Mouse (Mus musculus) MEL (cell line): ENCODE results near the gene Men1. TPM values are rescaled to one million over a fixed set of nuclear protein-coding genes. Genes with fewer than 3 reads are reported as not detected.

Experiments
- DNase-seq: peaks from one replicate; pipeline ENCODE4 v3.0.0; 2011; ENCODE audit warnings: low read depth, low spot score
- H3K27ac ChIP-seq: 2 replicates; pipeline ENCODE4 v1.5.1; 2012; ENCODE audit warnings: low read depth, mild to moderate bottlenecking, control low read depth, low read length, moderate library complexity; ENCODE audit not compliant: control insufficient read depth
- H3K27me3 ChIP-seq, 2 experiments: fragments of 150-350 bp in 1 of 2; sonication (generic) in 1 of 2; 2 replicates each; pipeline ENCODE4 v1.6.1; 2012; ENCODE audit warnings: low read length in 2 of 2, mild to moderate bottlenecking in 2 of 2, improper control_type of control experiment in 1 of 2, moderate library complexity in 1 of 2; ENCODE audit not compliant: insufficient read depth in 2 of 2, control insufficient read depth in 1 of 2
- H3K36me3 ChIP-seq, 2 experiments: 2 replicates each; pipeline ENCODE4 v1.6.1; 2012 to 2014; ENCODE audit warnings: low read length in 2 of 2, improper control_type of control experiment in 1 of 2, inconsistent platforms in 1 of 2, mild to moderate bottlenecking in 1 of 2; ENCODE audit not compliant: insufficient read depth in 2 of 2, control insufficient read depth in 1 of 2
- H3K4me1 ChIP-seq, 2 experiments: fragments of 150-350 bp in 1 of 2; sonication (generic) in 1 of 2; 2 replicates each; pipeline ENCODE4 v1.6.1; 2012; ENCODE audit warnings: low read length in 2 of 2, improper control_type of control experiment in 1 of 2, mild to moderate bottlenecking in 1 of 2; ENCODE audit not compliant: insufficient read depth in 2 of 2, control insufficient read depth in 1 of 2
- H3K4me3 ChIP-seq, 2 experiments: fragments of 150-350 bp in 1 of 2; sonication (generic) in 1 of 2; 2 replicates each; pipeline ENCODE4 v1.5.1; 2012; ENCODE audit warnings: low read depth in 2 of 2, low read length in 2 of 2, mild to moderate bottlenecking in 2 of 2, moderate library complexity in 2 of 2, control low read depth in 1 of 2, improper control_type of control experiment in 1 of 2; ENCODE audit not compliant: control insufficient read depth in 1 of 2, insufficient read depth in 1 of 2
- H3K79me2 ChIP-seq: 2 replicates; pipeline ENCODE4 v1.6.1; 2012; ENCODE audit warnings: mild to moderate bottlenecking, low read length, moderate library complexity; ENCODE audit not compliant: control insufficient read depth, poor library complexity, insufficient read depth
- H3K9ac ChIP-seq: 2 replicates; pipeline ENCODE4 v1.6.1; 2012; ENCODE audit warnings: low read depth, mild to moderate bottlenecking, control low read depth, low read length, moderate library complexity; ENCODE audit not compliant: control insufficient read depth, poor library complexity, severe bottlenecking
- H3K9me3 ChIP-seq: fragments of 150-350 bp; sonication (generic); replicated peaks from 2 replicates; pipeline ENCODE4 v1.6.1; 2012; ENCODE audit warnings: mild to moderate bottlenecking, low read length, improper control_type of control experiment, moderate library complexity; ENCODE audit not compliant: insufficient read depth
- BHLHE40 ChIP-seq: IDR thresholded peaks from 2 replicates; pipeline ENCODE4 v1.6.1; 2012; ENCODE audit warnings: low read depth, mild to moderate bottlenecking, inconsistent platforms, low read length, improper control_type of control experiment, borderline replicate concordance
- E2F4 ChIP-seq: IDR thresholded peaks from 2 replicates; pipeline ENCODE4 v1.6.1; 2011; ENCODE audit warnings: low read depth, low read length, improper control_type of control experiment, borderline replicate concordance
- GABPA ChIP-seq: IDR thresholded peaks from 2 replicates; pipeline ENCODE4 v1.6.1; 2012; ENCODE audit warnings: low read depth, mild to moderate bottlenecking, inconsistent platforms, low read length, improper control_type of control experiment, moderate library complexity
- KAT2A ChIP-seq: conservative IDR thresholded peaks from 2 replicates; pipeline ENCODE4 v1.6.1; 2012; ENCODE audit warnings: low read depth, low read length, improper control_type of control experiment, inconsistent platforms
- MAX ChIP-seq: IDR thresholded peaks from 2 replicates; pipeline ENCODE4 v1.6.1; 2011; ENCODE audit warnings: low read length, improper control_type of control experiment
- MAZ ChIP-seq: IDR thresholded peaks from 2 replicates; pipeline ENCODE4 v1.6.1; 2012; ENCODE audit warnings: low read depth, mild to moderate bottlenecking, inconsistent platforms, low read length, improper control_type of control experiment
- NELFE ChIP-seq: IDR thresholded peaks from 2 replicates; pipeline ENCODE4 v1.6.1; 2011; ENCODE audit warnings: low read depth, low read length, improper control_type of control experiment
- NRF1 ChIP-seq: IDR thresholded peaks from 2 replicates; pipeline ENCODE4 v1.6.1; 2014; ENCODE audit warnings: low read depth, mild to moderate bottlenecking, inconsistent platforms, low read length, improper control_type of control experiment, moderate library complexity; ENCODE audit not compliant: poor library complexity, insufficient read depth, severe bottlenecking
- POLR2A ChIP-seq, 2 experiments: IDR thresholded peaks; 2 replicates each; pipeline ENCODE4 v1.6.1; 2011 to 2012; ENCODE audit warnings: low read length in 2 of 2, mild to moderate bottlenecking in 2 of 2, control low read depth in 1 of 2, improper control_type of control experiment in 1 of 2, low read depth in 1 of 2, moderate library complexity in 1 of 2; ENCODE audit not compliant: control insufficient read depth in 1 of 2, insufficient read depth in 1 of 2, poor library complexity in 1 of 2
- RCOR1 ChIP-seq: IDR thresholded peaks from 2 replicates; pipeline ENCODE4 v1.6.1; 2012; ENCODE audit warnings: low read depth, mild to moderate bottlenecking, inconsistent platforms, low read length, improper control_type of control experiment
- SIN3A ChIP-seq: IDR thresholded peaks from 2 replicates; pipeline ENCODE4 v1.6.1; 2012; ENCODE audit warnings: low read length, improper control_type of control experiment, inconsistent platforms
- TBP ChIP-seq: IDR thresholded peaks from 2 replicates; pipeline ENCODE4 v1.8.0; 2011; ENCODE audit warnings: low read depth, low read length, improper control_type of control experiment
- TCF12 ChIP-seq: IDR thresholded peaks from 2 replicates; pipeline ENCODE4 v1.6.1; 2014; ENCODE audit warnings: low read depth, mild to moderate bottlenecking, inconsistent platforms, low read length, improper control_type of control experiment, moderate library complexity
- UBTF ChIP-seq: IDR thresholded peaks from 2 replicates; pipeline ENCODE4 v1.6.1; 2012; ENCODE audit warnings: low read depth, mild to moderate bottlenecking, inconsistent platforms, low read length, improper control_type of control experiment, moderate library complexity, borderline replicate concordance; ENCODE audit not compliant: insufficient read depth
- USF1 ChIP-seq: IDR thresholded peaks from 2 replicates; pipeline ENCODE4 v1.6.1; 2014; ENCODE audit warnings: low read depth, mild to moderate bottlenecking, inconsistent platforms, low read length, improper control_type of control experiment, moderate library complexity
- USF2 ChIP-seq, 2 experiments: IDR thresholded peaks; 2 replicates each; pipeline ENCODE4 v1.6.1; 2011 to 2012; ENCODE audit warnings: improper control_type of control experiment in 2 of 2, low read length in 2 of 2, borderline replicate concordance in 1 of 2, inconsistent platforms in 1 of 2, low read depth in 1 of 2, mild to moderate bottlenecking in 1 of 2; ENCODE audit not compliant: insufficient read depth in 1 of 2
- ZKSCAN1 ChIP-seq: IDR thresholded peaks from 2 replicates; pipeline ENCODE4 v1.6.1; 2012; ENCODE audit warnings: low read depth, mild to moderate bottlenecking, inconsistent platforms, low read length, improper control_type of control experiment, moderate library complexity
- ZMIZ1 ChIP-seq: IDR thresholded peaks from 2 replicates; pipeline ENCODE4 v1.6.1; 2012; ENCODE audit warnings: low read depth, mild to moderate bottlenecking, inconsistent platforms, low read length, improper control_type of control experiment, moderate library complexity
- polyA plus RNA-seq, 2 experiments: library from polyadenylated mRNA; stranded (reverse) in 1 of 2; unstranded in 1 of 2; fragments of >175 nt in 1 of 2; fragments of >200 nt in 1 of 2; gene quantifications; 2 replicates each; pipeline versions ENCODE4 v1.2.1 to v1.2.4; 2012; ENCODE audit warnings: low replicate concordance in 2 of 2, low read depth in 1 of 2; ENCODE audit not compliant: insufficient read length in 2 of 2, insufficient read depth in 1 of 2, missing spikeins in 1 of 2
- total RNA-seq: library from RNA; depleted of rRNA; stranded (reverse); fragments of 300-350 nt; gene quantifications from 2 replicates; pipeline ENCODE4 v1.2.3, GENCODE M21; 2012

Gene Men1
- total and polyA plus RNA-seq, 3 experiments, result 39.4 to 132 TPM; not detected in 1

DNA sequence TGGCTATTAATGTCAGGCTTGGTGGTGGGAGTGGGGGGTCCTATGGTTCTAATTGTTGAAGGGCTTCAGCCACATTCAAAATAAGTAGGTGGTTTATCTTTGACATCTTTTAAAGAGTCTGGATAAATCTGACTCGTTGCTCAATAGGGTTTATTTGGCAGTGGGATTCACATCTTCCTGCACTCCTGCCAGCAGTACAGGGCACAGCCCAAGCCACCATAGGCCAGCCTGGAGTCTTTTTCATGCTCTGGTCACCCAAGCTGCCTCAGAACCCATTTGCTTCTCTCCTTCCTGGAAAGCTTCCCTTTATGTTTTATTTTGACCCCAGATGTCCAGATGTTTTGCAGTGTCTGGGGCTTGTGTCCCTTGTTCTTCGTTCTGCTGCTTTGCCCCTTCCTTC is 41.9 kb downstream of the Men1 start:
- H3K27me3 ChIP-seq, result no peaks in the 10 kb centered on the region
- H3K79me2 ChIP-seq, result peaks cover 3% of the 10 kb centered on the region; the same call in 1 of the 2 replicates
- DNase-seq, result no peak
- no peak overlapping the region for H3K4me3 ChIP-seq
- no peaks in the 10 kb centered on the region for H3K9me3 ChIP-seq
- no peak overlapping the region for H3K9ac ChIP-seq
- peaks cover 9 to 20% of the 10 kb centered on the region in 2 experiments; a peak in 3 of 4 replicates for H3K36me3 ChIP-seq
- no peak for TF ChIP-seq SIN3A
- TF ChIP-seq ZMIZ1, result no peak
- TF ChIP-seq ZKSCAN1, result no peak
- TF ChIP-seq RCOR1, result no peak
- TF ChIP-seq TBP, result no peak
- H3K27ac ChIP-seq, result no peak overlapping the region
- no peaks in the 10 kb centered on the region for H3K4me1 ChIP-seq

DNA sequence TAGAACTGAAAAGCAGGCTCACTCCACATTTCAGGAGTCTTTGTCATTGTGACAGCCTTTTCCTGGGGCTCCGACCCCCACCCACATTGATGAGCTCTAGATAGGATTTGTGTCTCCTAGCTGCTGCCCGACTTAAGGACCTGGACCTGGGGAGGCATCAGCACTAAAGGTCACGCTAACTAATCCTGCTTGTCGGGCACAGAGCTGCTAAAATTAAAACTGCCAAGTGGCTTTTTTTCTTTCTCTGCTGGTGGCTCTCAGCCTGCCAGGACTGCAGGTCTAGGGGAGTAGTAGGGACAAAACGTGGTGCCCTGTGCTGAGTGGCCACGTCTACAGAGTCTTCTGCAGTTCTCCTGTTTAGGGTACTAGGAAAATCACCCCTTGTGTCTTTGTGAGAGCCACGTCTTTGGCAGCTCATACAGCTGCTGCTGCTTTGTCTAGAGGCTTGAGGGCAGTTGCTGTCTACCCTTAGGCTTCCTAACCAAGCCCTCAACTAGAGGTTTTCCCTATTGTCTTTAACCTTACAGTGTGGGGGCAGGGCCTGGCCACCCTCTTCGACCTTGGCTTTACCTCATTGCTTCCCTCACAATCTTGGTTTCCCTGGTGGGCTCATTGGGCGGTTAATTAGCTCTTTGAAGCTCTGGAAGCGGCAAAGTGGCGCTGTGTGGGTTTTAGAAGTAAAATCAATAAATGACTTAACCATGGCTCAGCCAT is 42.7 kb downstream of the Men1 start:
- no peak overlapping the region for H3K9ac ChIP-seq
- no peaks in the 10 kb centered on the region for H3K27me3 ChIP-seq
- H3K36me3 ChIP-seq, result peaks cover under 1 to 14% of the 10 kb centered on the region in 2 experiments; a peak in 2 of 4 replicates
- TF ChIP-seq BHLHE40 (no peak), TBP (no peak), MAZ (no peak), RCOR1 (no peak), USF2 (IDR thresholded peaks at IDR 0.05; ENCODE audit: borderline replicate concordance in 1 of 2, insufficient read depth in 1 of 2, low read depth in 1 of 2, low read length in 2 of 2) (no peak), MAX (no peak), TCF12 (no peak), UBTF (no peak), GABPA (no peak), POLR2A (IDR thresholded peaks at IDR 0.05; ENCODE audit: control insufficient read depth in 1 of 2, insufficient read depth in 1 of 2, low read depth in 1 of 2, low read length in 2 of 2, poor library complexity in 1 of 2) (no peak), KAT2A (no peak), NRF1 (no peak), E2F4 (no peak), USF1 (no peak), NELFE (no peak)
- H3K27ac ChIP-seq, result no peak overlapping the region
- H3K4me3 ChIP-seq, result no peak overlapping the region
- no peaks in the 10 kb centered on the region for H3K4me1 ChIP-seq
- no peaks in the 10 kb centered on the region for H3K9me3 ChIP-seq
- DNase-seq, result no peak
- H3K79me2 ChIP-seq, result no peaks in the 10 kb centered on the region
